Mouse (Mus musculus) brain, adult 10 weeks (tissue): ENCODE measurements around the gene Hprt. TPM values are rescaled to one million over a fixed set of nuclear protein-coding genes. Genes with fewer than 3 reads are reported as not detected.

ENCODE experiments used
- polyA plus RNA-seq: library from polyadenylated mRNA; stranded (reverse); fragments of 350-450 nt; fragmentation: Illumina TruSeq; extraction: RNeasy Lipid Tissue Mini Kit (QIAGEN cat#74804); gene quantifications from one replicate; pipeline ENCODE4 v1.2.3, GENCODE M21; 2015; ENCODE audit warnings: low read depth, low replicate concordance

Hprt gene
- 365 TPM for polyA plus RNA-seq

DNA sequence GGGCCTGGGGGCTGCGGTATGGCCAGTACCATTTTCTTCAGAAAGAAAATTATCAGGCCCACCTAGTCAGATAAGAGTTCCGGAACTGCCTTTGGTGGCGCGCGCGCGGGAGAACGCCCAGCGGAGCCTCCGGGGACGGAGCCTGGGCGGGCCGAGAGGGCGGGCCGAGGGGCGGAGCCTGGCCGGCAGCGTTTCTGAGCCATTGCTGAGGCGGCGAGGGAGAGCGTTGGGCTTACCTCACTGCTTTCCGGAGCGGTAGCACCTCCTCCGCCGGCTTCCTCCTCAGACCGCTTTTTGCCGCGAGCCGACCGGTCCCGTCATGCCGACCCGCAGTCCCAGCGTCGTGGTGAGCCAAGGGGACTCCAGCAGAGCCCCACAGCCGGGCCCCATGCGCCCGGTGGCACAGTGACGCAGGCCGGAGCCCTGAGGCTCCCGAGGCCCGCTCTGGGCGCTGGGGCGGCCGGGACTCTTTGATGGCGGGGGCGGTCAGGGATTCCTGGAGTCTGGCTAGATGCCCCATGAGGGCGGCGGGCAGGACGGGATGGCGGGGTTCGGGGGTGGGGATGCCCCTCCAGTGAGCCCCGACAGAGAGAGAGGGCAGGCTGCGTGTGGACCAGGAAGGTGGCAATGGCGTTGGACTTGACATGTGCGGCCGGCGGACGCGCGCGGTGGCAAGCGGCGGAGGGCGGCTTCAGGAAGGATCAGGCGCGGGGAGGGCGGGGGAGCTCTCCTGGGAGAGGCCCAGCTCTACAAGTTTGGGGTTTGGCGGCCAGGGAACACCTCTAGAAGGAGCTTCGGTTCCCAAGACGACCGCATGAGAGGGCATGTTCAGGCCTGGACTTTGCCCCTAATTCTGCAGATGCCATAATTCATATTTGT lies at the start of gene Hprt:
TSS of gene Hprt (plus strand) at position 233 of the 879 bp plus-strand sequence.

Other genes starting within 250 kb of the Hprt start
- 4.0 TPM for gene Ccdc160, start 196.9 kb upstream of the Hprt start, polyA plus RNA-seq
- 17.8 TPM for gene Phf6, start 75.9 kb upstream of the Hprt start, polyA plus RNA-seq